Mouse (Mus musculus) G1E (cell line): ENCODE results near the gene Ubap2.

Experiments used
- CTCF ChIP-seq: IDR thresholded peaks from 2 replicates; pipeline ENCODE4 v1.5.1; 2012; ENCODE audit warnings: low read depth, low read length, inconsistent platforms, mixed read lengths
- GATA1 ChIP-seq: IDR thresholded peaks from 2 replicates; pipeline ENCODE4 v1.6.1; 2012; ENCODE audit warnings: borderline replicate concordance, low read length, inconsistent platforms, mixed read lengths
- GATA2 ChIP-seq: IDR thresholded peaks from 2 replicates; pipeline ENCODE4 v1.6.1; 2012; ENCODE audit warnings: low read depth, low read length, inconsistent platforms, borderline replicate concordance
- POLR2AphosphoS5 ChIP-seq: IDR thresholded peaks from 2 replicates; pipeline ENCODE4 v1.6.1; 2012; ENCODE audit warnings: low read depth, low read length, inconsistent platforms; ENCODE audit not compliant: insufficient replicate concordance
- TAL1 ChIP-seq: conservative IDR thresholded peaks from 2 replicates; pipeline ENCODE4 v1.6.1; 2012; ENCODE audit warnings: low read depth, low read length, inconsistent platforms, mixed read lengths

DNA sequence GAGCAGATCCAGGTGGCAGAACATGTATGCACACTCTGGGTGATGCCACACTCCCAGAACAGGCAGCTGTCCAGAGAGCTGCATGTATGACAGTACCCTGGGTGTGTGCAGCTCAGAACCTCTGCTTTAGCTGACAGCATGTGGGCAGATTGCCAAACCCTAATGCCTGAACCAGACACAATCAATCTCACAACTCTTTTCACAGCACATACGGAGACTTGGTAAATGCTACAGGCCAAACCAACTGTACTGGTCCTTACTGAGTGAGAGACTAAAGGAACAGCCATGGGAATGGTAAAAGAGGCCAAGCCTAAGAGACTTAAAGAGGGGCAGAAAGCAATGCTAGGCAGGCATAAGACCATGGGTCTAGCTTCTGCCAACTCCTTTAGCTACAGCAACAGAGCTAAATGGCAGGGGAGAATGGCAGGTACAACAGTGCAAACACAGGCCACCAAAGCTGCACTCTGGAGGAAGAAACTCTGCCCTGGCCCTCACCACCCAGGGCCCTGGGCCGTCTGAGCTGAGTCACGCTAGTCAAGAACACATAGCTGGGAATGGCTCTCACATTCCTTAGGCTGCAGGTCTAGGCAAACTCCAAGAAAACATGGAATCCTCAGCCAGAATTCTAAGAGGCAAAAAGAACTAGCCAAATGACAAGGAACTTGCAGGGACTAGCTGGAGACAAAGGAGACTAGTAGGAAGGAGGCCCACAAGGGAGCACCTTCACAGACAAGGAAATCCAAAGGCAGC, 77.9 kb downstream of the Ubap2 start:
- no peak for TF ChIP-seq CTCF
- no peak for TF ChIP-seq POLR2AphosphoS5
- no peak for TF ChIP-seq GATA2
- no peak for TF ChIP-seq GATA1
- no peak for TF ChIP-seq TAL1
